ENCODE assay signal across 10 mouse cellular contexts in the genomic region with DNA sequence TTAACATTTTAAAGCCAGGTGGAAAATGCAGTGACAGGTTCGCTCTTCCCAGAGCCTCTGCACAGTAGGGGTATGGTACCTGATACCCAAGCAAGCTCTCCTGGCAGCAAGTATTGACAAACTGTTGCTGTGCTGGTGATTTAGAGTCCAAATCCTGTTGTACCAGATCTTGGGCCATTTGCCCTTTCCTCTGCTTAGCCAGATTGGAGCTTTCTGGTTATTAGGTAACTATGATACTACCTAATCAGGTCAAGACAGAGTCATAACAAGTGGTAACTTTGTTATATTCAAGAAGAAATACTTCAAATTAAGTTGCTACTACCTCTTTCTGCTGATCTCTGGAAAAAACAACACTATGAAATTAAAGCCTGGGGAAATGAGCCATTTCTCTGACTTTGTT. TPM values are rescaled to one million over a fixed set of nuclear protein-coding genes. Genes with fewer than 3 reads are reported as not detected.
DNase-seq lines count a peak whose midpoint lies in the region; ATAC-seq lines count a peak whose summit lies in the region.
"Had no signal": no experiment of that assay in that cellular context is flagged by ENCODE, and none has a peak within 500 bp of the region (broad histone marks: within the 10 kb centered on the region; RNA-seq: fewer than 3 reads in every experiment).

No protein-coding gene starts in this region.

- peaks cover 38% of the 10 kb centered on the region for H3K36me3 ChIP-seq in limb, embryonic 12.5 days
- H3K36me3 ChIP-seq in limb, embryonic 10.5 days = peaks cover 47% of the 10 kb centered on the region
- peaks cover 37% of the 10 kb centered on the region for H3K36me3 ChIP-seq in forebrain, embryonic 14.5 days (ENCODE audit: control insufficient read depth, insufficient read depth, low read length)
- H3K36me3 ChIP-seq in intestine, embryonic 15.5 days = peaks cover 9% of the 10 kb centered on the region
- H3K36me3 ChIP-seq in neural tube, embryonic 14.5 days (ENCODE audit: control insufficient read depth, insufficient read depth, low read length) = peaks cover 22% of the 10 kb centered on the region

- no peak for ATAC-seq in limb, embryonic 12.5 days (ENCODE audit: insufficient number of reproducible peaks, insufficient read depth, low FRiP score, low TSS enrichment, low read depth)
- no peak for ATAC-seq in forebrain, embryonic 14.5 days
- no peak for ATAC-seq in intestine, embryonic 15.5 days
- no peak for ATAC-seq in neural tube, embryonic 14.5 days (ENCODE audit: low read depth)

- no peak for DNase-seq in limb, embryonic 10.5 days (ENCODE audit: low spot score)
- no peak for DNase-seq in forebrain, embryonic 14.5 days (ENCODE audit: low spot score)
- no peak for DNase-seq in left cerebral cortex, adult 11 months (ENCODE audit: low spot score)
- no peak for DNase-seq in kidney, adult 18-20 months
- DNase-seq: cerebellum, postnatal 36 days; spleen, adult 18-20 months had no signal

- H3K4me1 ChIP-seq in limb, embryonic 12.5 days (replicated peaks) = peaks cover 20% of the 10 kb centered on the region
- H3K4me1 ChIP-seq in limb, embryonic 10.5 days = peaks cover 21% of the 10 kb centered on the region
- peaks cover 14% of the 10 kb centered on the region for H3K4me1 ChIP-seq in forebrain, embryonic 14.5 days (ENCODE audit: control insufficient read depth, insufficient read depth, low read length)
- H3K4me1 ChIP-seq in intestine, embryonic 15.5 days (replicated peaks) = peaks cover 12% of the 10 kb centered on the region
- H3K4me1 ChIP-seq in neural tube, embryonic 14.5 days (ENCODE audit: control insufficient read depth, insufficient read depth, low read length) = peaks cover 11% of the 10 kb centered on the region

- H3K27me3 ChIP-seq in limb, embryonic 12.5 days = no peaks in the 10 kb centered on the region
- no peaks in the 10 kb centered on the region for H3K27me3 ChIP-seq in limb, embryonic 10.5 days (ENCODE audit: low read depth, poor library complexity, severe bottlenecking)
- H3K27me3 ChIP-seq in forebrain, embryonic 14.5 days (replicated peaks; ENCODE audit: control insufficient read depth, insufficient read depth, low read length) = no peaks in the 10 kb centered on the region
- no peaks in the 10 kb centered on the region for H3K27me3 ChIP-seq in intestine, embryonic 15.5 days (replicated peaks)
- H3K27me3 ChIP-seq in neural tube, embryonic 14.5 days (ENCODE audit: control insufficient read depth, insufficient read depth, low read length) = no peaks in the 10 kb centered on the region; the same call in 1 of the 2 replicates

- no peaks in the 10 kb centered on the region for H3K9me3 ChIP-seq in limb, embryonic 12.5 days
- H3K9me3 ChIP-seq in limb, embryonic 10.5 days (replicated peaks) = no peaks in the 10 kb centered on the region
- no peaks in the 10 kb centered on the region for H3K9me3 ChIP-seq in forebrain, embryonic 14.5 days (replicated peaks; ENCODE audit: control insufficient read depth, low read length)
- H3K9me3 ChIP-seq in intestine, embryonic 15.5 days = no peaks in the 10 kb centered on the region
- H3K9me3 ChIP-seq in neural tube, embryonic 14.5 days (ENCODE audit: control insufficient read depth, low read length) = no peaks in the 10 kb centered on the region

- no peak overlapping the region for H3K27ac ChIP-seq in limb, embryonic 12.5 days
- H3K27ac ChIP-seq in limb, embryonic 10.5 days = no peak overlapping the region
- H3K27ac ChIP-seq in forebrain, embryonic 14.5 days (ENCODE audit: low read depth, low read length) = no peak overlapping the region
- H3K27ac ChIP-seq in intestine, embryonic 15.5 days = no peak overlapping the region
- no peak overlapping the region for H3K27ac ChIP-seq in neural tube, embryonic 14.5 days (ENCODE audit: low read depth, low read length)

- WGBS in limb, embryonic 12.5 days = 85% methylated on average over 1 of the region's 1 CpGs
- 97% methylated on average over 1 of the region's 1 CpGs for WGBS in limb, embryonic 10.5 days
- 95% methylated on average over 1 of the region's 1 CpGs for WGBS in forebrain, embryonic 14.5 days
- WGBS in intestine, embryonic 15.5 days = 89% methylated on average over 1 of the region's 1 CpGs
- WGBS in neural tube, embryonic 14.5 days = 90% methylated on average over 1 of the region's 1 CpGs

- 0 out of 2 replicates have a peak overlapping the region, but pooled peaks have one; percentile 83 for H3K4me3 ChIP-seq in limb, embryonic 12.5 days (replicated peaks)
- H3K4me3 ChIP-seq in limb, embryonic 10.5 days = no peak overlapping the region
- H3K4me3 ChIP-seq in forebrain, embryonic 14.5 days (ENCODE audit: low read depth, low read length) = peak overlapping the region; percentile 78; the same call in 1 of the 2 replicates
- 0 out of 2 replicates have a peak overlapping the region, but pooled peaks have one; percentile 3 for H3K4me3 ChIP-seq in intestine, embryonic 15.5 days (replicated peaks)
- no peak overlapping the region for H3K4me3 ChIP-seq in neural tube, embryonic 14.5 days (ENCODE audit: low read depth, low read length)

- no peak overlapping the region for H3K9ac ChIP-seq in limb, embryonic 12.5 days (replicated peaks)
- no peak overlapping the region for H3K9ac ChIP-seq in forebrain, embryonic 14.5 days (ENCODE audit: low read length)
- no peak overlapping the region for H3K9ac ChIP-seq in intestine, embryonic 15.5 days
- H3K9ac ChIP-seq in neural tube, embryonic 14.5 days (replicated peaks; ENCODE audit: low read depth, low read length) = no peak overlapping the region

- peak overlapping the region; percentile 96 for H3K4me2 ChIP-seq in limb, embryonic 12.5 days
- H3K4me2 ChIP-seq in forebrain, embryonic 14.5 days (ENCODE audit: low read length) = peak overlapping the region; percentile 95; the same call in 1 of the 2 replicates
- H3K4me2 ChIP-seq in intestine, embryonic 15.5 days (replicated peaks) = peak overlapping the region; percentile 89; the same call in 1 of the 2 replicates
- peak overlapping the region; percentile 98; the same call in 1 of the 2 replicates for H3K4me2 ChIP-seq in neural tube, embryonic 14.5 days (ENCODE audit: low read depth, low read length)

RNA-seq across cellular contexts. Expression of a gene that starts 1.6 kb away (rescaled TPM):
- 27.3 and 29.4 TPM in 2 replicates for polyA plus RNA-seq in limb, embryonic 12.5 days (2016; fragmentation: Nextera tagmentation; extraction: Ambion mirVana)
- polyA plus RNA-seq in limb, embryonic 10.5 days (2016; fragmentation: Nextera tagmentation; extraction: Ambion mirVana) = 21.3 and 25.4 TPM in 2 replicates
- polyA plus RNA-seq in forebrain, embryonic 14.5 days (2014; fragmentation: Nextera tagmentation; extraction: Ambion mirVana) = 29.3 and 33.3 TPM in 2 replicates
- 35.3 and 40.0 TPM in 2 replicates for polyA plus RNA-seq in intestine, embryonic 15.5 days (2015; fragmentation: Nextera tagmentation; extraction: Ambion mirVana)
- 24.5 and 26.6 TPM in 2 replicates for polyA plus RNA-seq in neural tube, embryonic 14.5 days (2014; fragmentation: Nextera tagmentation; extraction: Ambion mirVana)

RNA-seq across cellular contexts. Expression of a gene that starts 1.6 kb away (rescaled TPM):
- polyA plus RNA-seq in limb, embryonic 12.5 days (2016; fragmentation: Nextera tagmentation; extraction: Ambion mirVana) = 4.3 and 6.0 TPM in 2 replicates
- 3.4 and 5.0 TPM in 2 replicates for polyA plus RNA-seq in limb, embryonic 10.5 days (2016; fragmentation: Nextera tagmentation; extraction: Ambion mirVana)
- 5.8 and 8.7 TPM in 2 replicates for polyA plus RNA-seq in forebrain, embryonic 14.5 days (2014; fragmentation: Nextera tagmentation; extraction: Ambion mirVana)
- polyA plus RNA-seq in intestine, embryonic 15.5 days (2015; fragmentation: Nextera tagmentation; extraction: Ambion mirVana) = 5.6 and 8.0 TPM in 2 replicates
- polyA plus RNA-seq in neural tube, embryonic 14.5 days (2014; fragmentation: Nextera tagmentation; extraction: Ambion mirVana) = 7.8 and 10.2 TPM in 2 replicates

RNA-seq across cellular contexts. Expression of a gene that starts 16.5 kb away (rescaled TPM):
- polyA plus RNA-seq in limb, embryonic 12.5 days (2016; fragmentation: Nextera tagmentation; extraction: Ambion mirVana) = 29.4 and 34.7 TPM in 2 replicates
- polyA plus RNA-seq in limb, embryonic 10.5 days (2016; fragmentation: Nextera tagmentation; extraction: Ambion mirVana) = 31.0 and 32.2 TPM in 2 replicates
- polyA plus RNA-seq in forebrain, embryonic 14.5 days (2014; fragmentation: Nextera tagmentation; extraction: Ambion mirVana) = 23.7 TPM in 2 replicates
- 35.6 and 40.7 TPM in 2 replicates for polyA plus RNA-seq in intestine, embryonic 15.5 days (2015; fragmentation: Nextera tagmentation; extraction: Ambion mirVana)
- 21.2 and 21.3 TPM in 2 replicates for polyA plus RNA-seq in neural tube, embryonic 14.5 days (2014; fragmentation: Nextera tagmentation; extraction: Ambion mirVana)

RNA-seq across cellular contexts. Expression of a gene that starts 33.7 kb away (rescaled TPM):
- polyA plus RNA-seq in limb, embryonic 12.5 days (2016; fragmentation: Nextera tagmentation; extraction: Ambion mirVana) = 10.4 and 14.9 TPM in 2 replicates
- polyA plus RNA-seq in limb, embryonic 10.5 days (2016; fragmentation: Nextera tagmentation; extraction: Ambion mirVana) = 10.9 and 11.1 TPM in 2 replicates
- 5.0 and 8.2 TPM in 2 replicates for polyA plus RNA-seq in forebrain, embryonic 14.5 days (2014; fragmentation: Nextera tagmentation; extraction: Ambion mirVana)
- polyA plus RNA-seq in intestine, embryonic 15.5 days (2015; fragmentation: Nextera tagmentation; extraction: Ambion mirVana) = 6.5 and 9.5 TPM in 2 replicates
- polyA plus RNA-seq in neural tube, embryonic 14.5 days (2014; fragmentation: Nextera tagmentation; extraction: Ambion mirVana) = 6.9 and 7.7 TPM in 2 replicates

RNA-seq across cellular contexts. Expression of a gene that starts 34.0 kb away (rescaled TPM):
- polyA plus RNA-seq in limb, embryonic 12.5 days (2016; fragmentation: Nextera tagmentation; extraction: Ambion mirVana) = not detected in 2 replicates
- polyA plus RNA-seq in limb, embryonic 10.5 days (2016; fragmentation: Nextera tagmentation; extraction: Ambion mirVana) = 0.31 and 0.78 TPM in 2 replicates
- polyA plus RNA-seq in forebrain, embryonic 14.5 days (2014; fragmentation: Nextera tagmentation; extraction: Ambion mirVana) = 0.62 and 0.78 TPM in 2 replicates
- 0.72 and 2.7 TPM in 2 replicates for polyA plus RNA-seq in intestine, embryonic 15.5 days (2015; fragmentation: Nextera tagmentation; extraction: Ambion mirVana)
- polyA plus RNA-seq in neural tube, embryonic 14.5 days (2014; fragmentation: Nextera tagmentation; extraction: Ambion mirVana) = 1.3 TPM in 1 of 2 replicates, not detected in the other
- polyA plus RNA-seq: kidney, embryonic 16.5 days had no signal

Comparison
In these comparisons a context has a peak if more than half of its experiments do, and no peak if none do; other contexts are left out.
1. H3K4me3 ChIP-seq: peak in limb, embryonic 12.5 days (single experiment), forebrain, embryonic 14.5 days (single experiment) and intestine, embryonic 15.5 days (single experiment); none in limb, embryonic 10.5 days (single experiment) and neural tube, embryonic 14.5 days (single experiment).
2. Peak in every context shown above with its lines, with median percentiles within 50 percentile points of each other: H3K4me2 ChIP-seq.